Mouse (Mus musculus) CH12.LX (cell line): ENCODE measurements at regions not wholly inside any gene's neighbourhood (a gene's known extent, or its start where the extent isn't known, plus 50 kb on each side); places are given as distances from the start of the nearest gene placed in this dataset.

ENCODE experiments used
- DNase-seq: peaks from one replicate; pipeline ENCODE4 v3.0.0-alpha.2; 2013; ENCODE audit errors: extremely low read depth
- H3K27ac ChIP-seq: 2 replicates; pipeline ENCODE4 v1.5.1; 2012; ENCODE audit warnings: low read depth, mild to moderate bottlenecking, control low read depth, moderate library complexity; ENCODE audit not compliant: insufficient read depth
- H3K27me3 ChIP-seq: replicated peaks from 2 replicates; pipeline ENCODE3; 2012; ENCODE audit warnings: inconsistent platforms
- H3K36me3 ChIP-seq, 2 experiments: replicated peaks in 1 of 2; 2 replicates each; pipeline versions ENCODE3 to v1.6.1; 2012; ENCODE audit warnings: inconsistent platforms in 1 of 2, low read length in 1 of 2, mild to moderate bottlenecking in 1 of 2, mixed read lengths in 1 of 2, moderate library complexity in 1 of 2; ENCODE audit not compliant: control insufficient read depth in 1 of 2, insufficient read depth in 1 of 2
- H3K4me1 ChIP-seq, 2 experiments: 2 replicates each; pipeline ENCODE4 v1.6.1; 2012; ENCODE audit warnings: inconsistent platforms in 1 of 2, moderate library complexity in 1 of 2; ENCODE audit not compliant: insufficient read depth in 2 of 2, control insufficient read depth in 1 of 2
- H3K4me2 ChIP-seq: 2 replicates; pipeline ENCODE4 v1.6.1; 2012; ENCODE audit warnings: low read depth, mild to moderate bottlenecking, control low read depth; ENCODE audit not compliant: poor library complexity, insufficient read depth, severe bottlenecking
- H3K4me3 ChIP-seq, 3 experiments: fragments of 150-350 bp in 1 of 3; sonication (generic) in 1 of 3; replicated peaks in 1 of 3; 2 replicates each; pipeline versions ENCODE3 to v1.5.1; 2011 to 2012; ENCODE audit warnings: low read depth in 2 of 3, low read length in 2 of 3, mild to moderate bottlenecking in 2 of 3, moderate library complexity in 2 of 3, control low read depth in 1 of 3, improper control_type of control experiment in 1 of 3, inconsistent platforms in 1 of 3, mixed read lengths in 1 of 3; ENCODE audit not compliant: poor library complexity in 1 of 3
- H3K79me2 ChIP-seq: replicated peaks from 2 replicates; pipeline ENCODE4 v1.6.1; 2012; ENCODE audit warnings: mild to moderate bottlenecking, moderate library complexity; ENCODE audit not compliant: control insufficient read depth, poor library complexity, insufficient read depth, severe bottlenecking; ENCODE audit errors: extremely low read depth
- H3K9ac ChIP-seq: 2 replicates; pipeline ENCODE4 v1.6.1; 2012; ENCODE audit warnings: low read depth, mild to moderate bottlenecking, control low read depth, moderate library complexity; ENCODE audit not compliant: insufficient read depth
- H3K9me3 ChIP-seq: replicated peaks from 2 replicates; pipeline ENCODE3; 2012; ENCODE audit warnings: low read length, inconsistent platforms, mixed read lengths
- E2F4 ChIP-seq: IDR thresholded peaks from 2 replicates; pipeline ENCODE4 v1.6.1; 2011; ENCODE audit warnings: low read depth, low read length, improper control_type of control experiment; ENCODE audit not compliant: insufficient replicate concordance
- EP300 ChIP-seq: IDR thresholded peaks from 2 replicates; pipeline ENCODE4 v1.6.1; 2011; ENCODE audit warnings: low read length, improper control_type of control experiment
- ETS1 ChIP-seq: conservative IDR thresholded peaks from 2 replicates; pipeline ENCODE4 v1.6.1; 2012; ENCODE audit warnings: low read depth, mild to moderate bottlenecking, inconsistent platforms, low read length, improper control_type of control experiment, moderate library complexity
- HCFC1 ChIP-seq: IDR thresholded peaks from 2 replicates; pipeline ENCODE4 v1.6.1; 2012; ENCODE audit warnings: low read depth, mild to moderate bottlenecking, inconsistent platforms, low read length, improper control_type of control experiment
- IRF4 ChIP-seq: IDR thresholded peaks from 2 replicates; pipeline ENCODE4 v1.6.1; 2014; ENCODE audit warnings: low read depth, mild to moderate bottlenecking, inconsistent platforms, low read length, improper control_type of control experiment
- JUN ChIP-seq: IDR thresholded peaks from 2 replicates; pipeline ENCODE4 v1.6.1; 2011; ENCODE audit warnings: low read depth, mild to moderate bottlenecking, low read length, improper control_type of control experiment, moderate library complexity; ENCODE audit not compliant: insufficient read depth
- JUND ChIP-seq: conservative IDR thresholded peaks from 2 replicates; pipeline ENCODE4 v1.6.1; 2011; ENCODE audit warnings: low read depth, low read length, improper control_type of control experiment
- MAFK ChIP-seq: IDR thresholded peaks from 2 replicates; pipeline ENCODE4 v1.6.1; 2011; ENCODE audit warnings: low read length, improper control_type of control experiment; ENCODE audit not compliant: insufficient replicate concordance
- MXI1 ChIP-seq: IDR thresholded peaks from 2 replicates; pipeline ENCODE4 v1.6.1; 2011; ENCODE audit warnings: mild to moderate bottlenecking, low read depth, low read length, improper control_type of control experiment
- NELFE ChIP-seq: IDR thresholded peaks from 2 replicates; pipeline ENCODE4 v1.6.1; 2011; ENCODE audit warnings: low read depth, low read length, improper control_type of control experiment
- NRF1 ChIP-seq: IDR thresholded peaks from 2 replicates; pipeline ENCODE4 v1.6.1; 2014; ENCODE audit warnings: low read depth, mild to moderate bottlenecking, inconsistent platforms, low read length, improper control_type of control experiment, moderate library complexity
- PAX5 ChIP-seq: IDR thresholded peaks from 2 replicates; pipeline ENCODE4 v1.6.1; 2012; ENCODE audit warnings: low read length, inconsistent platforms, mixed read lengths
- POLR2A ChIP-seq: IDR thresholded peaks from 2 replicates; pipeline ENCODE4 v1.6.1; 2011; ENCODE audit warnings: low read depth, mild to moderate bottlenecking, improper control_type of control experiment, low read length
- POLR2AphosphoS2 ChIP-seq: IDR thresholded peaks from 2 replicates; pipeline ENCODE4 v1.6.1; 2011; ENCODE audit warnings: low read depth, low read length, improper control_type of control experiment
- RAD21 ChIP-seq: IDR thresholded peaks from 2 replicates; pipeline ENCODE4 v1.6.1; 2011; ENCODE audit warnings: low read depth, mild to moderate bottlenecking, low read length, improper control_type of control experiment, moderate library complexity
- SMC3 ChIP-seq: IDR thresholded peaks from 2 replicates; pipeline ENCODE4 v1.6.1; 2011; ENCODE audit warnings: low read depth, low read length, improper control_type of control experiment
- TCF12 ChIP-seq: IDR thresholded peaks from 2 replicates; pipeline ENCODE4 v1.6.1; 2014; ENCODE audit warnings: low read depth, mild to moderate bottlenecking, inconsistent platforms, low read length, improper control_type of control experiment
- UBTF ChIP-seq: IDR thresholded peaks from 2 replicates; pipeline ENCODE4 v1.6.1; 2012; ENCODE audit warnings: low read depth, mild to moderate bottlenecking, inconsistent platforms, low read length, improper control_type of control experiment, moderate library complexity
- USF1 ChIP-seq: IDR thresholded peaks from 2 replicates; pipeline ENCODE4 v1.6.1; 2014; ENCODE audit warnings: low read depth, mild to moderate bottlenecking, inconsistent platforms, low read length, improper control_type of control experiment
- ZNF384 ChIP-seq: IDR thresholded peaks from 2 replicates; pipeline ENCODE4 v1.6.1; 2012; ENCODE audit warnings: low read depth, low read length, improper control_type of control experiment, inconsistent platforms
- dilution Hi-C: fragments of 300-500 bp; cut with MboI; formaldehyde crosslinking; loops from 2 replicates; pipeline ENCODE4 v1.14.3; 2020; ENCODE audit warnings: low sequenced_read_pairs; ENCODE audit not compliant: extremely low pct_unique_long_range_greater_than_20kb, extremely low pct_ligation_motif_present
- in situ Hi-C: fragments of 300-500 bp; cut with MboI; formaldehyde crosslinking; loops from 3 replicates; pipeline ENCODE4 v1.14.3; 2019; ENCODE audit warnings: low sequenced_read_pairs, low pct_ligation_motif_present, low pct_unique_long_range_greater_than_20kb, mixed read lengths

- dilution Hi-C loops: no loop called here
- Histone ChIP-seq H3K79me2 (no peaks in the 10 kb centered on the region), H3K9me3 (no peaks in the 10 kb centered on the region)
- no peak for DNase-seq
- no peak for TF ChIP-seq SMC3
- no peak for TF ChIP-seq JUND
- no peak for TF ChIP-seq RAD21
- TF ChIP-seq ZNF384: no peak
- TF ChIP-seq TCF12: no peak
- TF ChIP-seq EP300: no peak
- TF ChIP-seq USF1: no peak
- TF ChIP-seq NELFE: no peak
- TF ChIP-seq POLR2A: no peak
- TF ChIP-seq MXI1: no peak
- TF ChIP-seq IRF4: no peak
- TF ChIP-seq POLR2AphosphoS2: no peak
- no peak for TF ChIP-seq UBTF
- TF ChIP-seq MAFK: no peak
- TF ChIP-seq, all 38 proteins: peak for 0
- H3K4me1 ChIP-seq: peaks cover 0 to 5% of the 10 kb centered on the region in 2 experiments; a peak in 1 of 4 replicates
- H3K4me3 ChIP-seq: no peak overlapping the region
- no peaks in the 10 kb centered on the region for H3K36me3 ChIP-seq
- no peak overlapping the region for H3K9ac ChIP-seq
- no peak overlapping the region for H3K27ac ChIP-seq
- in situ Hi-C loops: no loop called here
- no peak overlapping the region for H3K4me2 ChIP-seq
- H3K27me3 ChIP-seq: peaks cover 32% of the 10 kb centered on the region
Measured at GRCm38 (mm10) chr8:116359761-116360160, 145.0 kb upstream of the Dynlrb2 start.

- in situ Hi-C loops (no loop called here), dilution Hi-C loops (no loop called here)
- H3K4me1 ChIP-seq: no peaks in the 10 kb centered on the region
- H3K9ac ChIP-seq: no peak overlapping the region
- no peaks in the 10 kb centered on the region for H3K9me3 ChIP-seq
- no peak overlapping the region for H3K4me3 ChIP-seq
- H3K36me3 ChIP-seq: no peaks in the 10 kb centered on the region
- H3K27ac ChIP-seq: no peak overlapping the region
- H3K27me3 ChIP-seq: peaks cover 29% of the 10 kb centered on the region
- TF ChIP-seq RAD21 (no peak), POLR2AphosphoS2 (no peak), NELFE (no peak), NRF1 (no peak), JUND (no peak), USF1 (no peak), JUN (no peak), PAX5 (no peak), EP300 (no peak), ETS1 (no peak), MAFK (no peak), MXI1 (no peak), E2F4 (no peak), HCFC1 (no peak)
- TF ChIP-seq, all 38 proteins: peak for 0
- no peaks in the 10 kb centered on the region for H3K79me2 ChIP-seq
- no peak for DNase-seq
- H3K4me2 ChIP-seq: no peak overlapping the region
Measured at GRCm38 (mm10) chr8:116354756-116355155, 150.0 kb upstream of the Dynlrb2 start.
